Mouse (Mus musculus) hindbrain, embryonic 16.5 days (tissue): ENCODE results near the gene Slc22a19. TPM values are rescaled to one million over a fixed set of nuclear protein-coding genes. Genes with fewer than 3 reads are reported as not detected.

Experiments used
- ATAC-seq: fragments of 200-750 bp; cut with Nextera tagmentation; 2 replicates; pipeline ENCODE4 v1.8.0; 2017; ENCODE audit warnings: moderate TSS enrichment, moderate library complexity
- H3K27ac ChIP-seq: fragments of 300-500 bp; sonication (generic); 2 replicates; pipeline ENCODE4 v1.5.1; 2014; ENCODE audit warnings: low read depth, mild to moderate bottlenecking, control low read depth, low read length, moderate library complexity
- H3K27me3 ChIP-seq: fragments of 300-500 bp; sonication (generic); replicated peaks from 2 replicates; pipeline ENCODE4 v1.6.1; 2014; ENCODE audit warnings: low read length; ENCODE audit not compliant: control insufficient read depth, insufficient read depth
- H3K36me3 ChIP-seq: fragments of 300-500 bp; sonication (generic); 2 replicates; pipeline ENCODE4 v1.6.1; 2014; ENCODE audit warnings: mild to moderate bottlenecking, low read length, moderate library complexity, mixed read lengths; ENCODE audit not compliant: control insufficient read depth, insufficient read depth
- H3K4me1 ChIP-seq: fragments of 300-500 bp; sonication (generic); 2 replicates; pipeline ENCODE4 v1.6.1; 2014; ENCODE audit warnings: low read depth, low read length; ENCODE audit not compliant: control insufficient read depth, insufficient read depth
- H3K4me2 ChIP-seq: fragments of 300-500 bp; sonication (generic); 2 replicates; pipeline ENCODE4 v1.6.1; 2014; ENCODE audit warnings: mild to moderate bottlenecking, low read length, control low read depth, moderate library complexity
- H3K4me3 ChIP-seq: fragments of 300-500 bp; sonication (generic); 2 replicates; pipeline ENCODE4 v1.5.1; 2014; ENCODE audit warnings: mild to moderate bottlenecking, low read length, control low read depth, moderate library complexity
- H3K9ac ChIP-seq: fragments of 300-500 bp; sonication (generic); 2 replicates; pipeline ENCODE4 v1.6.1; 2014; ENCODE audit warnings: low read depth, mild to moderate bottlenecking, control low read depth, low read length, moderate library complexity
- H3K9me3 ChIP-seq: fragments of 300-500 bp; sonication (generic); 2 replicates; pipeline ENCODE4 v1.6.1; 2014; ENCODE audit warnings: mild to moderate bottlenecking, low read length, moderate library complexity; ENCODE audit not compliant: control insufficient read depth
- polyA plus RNA-seq: library from polyadenylated mRNA; unstranded; fragments of >200 nt; fragmentation: Nextera tagmentation; extraction: Ambion mirVana; gene quantifications from 2 replicates; pipeline ENCODE4 v1.2.1, GENCODE M21; 2015

Gene Slc22a19
- polyA plus RNA-seq, 1 experiment from 2014 or later, result 0.56 TPM

- ATAC-seq, result no peak
- Histone ChIP-seq H3K36me3 (no peaks in the 10 kb centered on the region), H3K4me3 (no peak overlapping the region), H3K9me3 (no peaks in the 10 kb centered on the region), H3K9ac (no peak overlapping the region), H3K4me2 (no peak overlapping the region), H3K27me3 (no peaks in the 10 kb centered on the region), H3K27ac (no peak overlapping the region), H3K4me1 (no peaks in the 10 kb centered on the region)
Measured at GRCm38 (mm10) chr19:7633021-7633420, 78.1 kb downstream of the Slc22a19 start.

Other genes starting within 250 kb of the Slc22a19 start
- gene Rtn3, start 228.0 kb downstream of the Slc22a19 start, polyA plus RNA-seq, result 693 and 702 TPM in 2 replicates
- gene Atl3, start 217.3 kb downstream of the Slc22a19 start, polyA plus RNA-seq, result 5.7 and 5.8 TPM in 2 replicates
- 6.0 and 8.6 TPM in 2 replicates for gene Pla2g16, start 153.9 kb downstream of the Slc22a19 start, polyA plus RNA-seq
- 0.28 and 0.46 TPM in 2 replicates for gene Lgals12, start 104.1 kb downstream of the Slc22a19 start, polyA plus RNA-seq
- 0.15 TPM in 1 of 2 replicates, not detected in the other for gene Hrasls5, start 98.8 kb downstream of the Slc22a19 start, polyA plus RNA-seq
- gene Slc22a26, start 91.4 kb upstream of the Slc22a19 start, polyA plus RNA-seq, result not detected in 2 replicates